Mouse (Mus musculus) neural tube, embryonic 13.5 days (tissue): ENCODE results near the gene Prpf6. TPM values are rescaled to one million over a fixed set of nuclear protein-coding genes. Genes with fewer than 3 reads are reported as not detected.

Experiments
- ATAC-seq: fragments of 200-750 bp; cut with Nextera tagmentation; 2 replicates; pipeline ENCODE4 v1.8.0; 2017; ENCODE audit warnings: low read depth, mild to moderate bottlenecking, moderate TSS enrichment, moderate library complexity
- H3K27ac ChIP-seq: fragments of 300-500 bp; sonication (generic); replicated peaks from 2 replicates; pipeline ENCODE4 v1.5.1; 2015; ENCODE audit warnings: moderate library complexity, mild to moderate bottlenecking, inconsistent platforms
- H3K27me3 ChIP-seq: fragments of 300-500 bp; sonication (generic); 2 replicates; pipeline ENCODE4 v1.6.1; 2015; ENCODE audit warnings: mild to moderate bottlenecking, inconsistent platforms
- H3K36me3 ChIP-seq: fragments of 300-500 bp; sonication (generic); 2 replicates; pipeline ENCODE4 v1.6.1; 2015; ENCODE audit warnings: mild to moderate bottlenecking, inconsistent platforms
- H3K4me1 ChIP-seq: fragments of 300-500 bp; sonication (generic); replicated peaks from 2 replicates; pipeline ENCODE4 v1.6.1; 2015; ENCODE audit warnings: inconsistent platforms
- H3K4me2 ChIP-seq: fragments of 300-500 bp; sonication (generic); 2 replicates; pipeline ENCODE4 v1.6.1; 2015; ENCODE audit warnings: inconsistent platforms, mild to moderate bottlenecking, moderate library complexity
- H3K4me3 ChIP-seq: fragments of 300-500 bp; sonication (generic); 2 replicates; pipeline ENCODE4 v1.5.1; 2015; ENCODE audit warnings: mild to moderate bottlenecking, inconsistent platforms
- H3K9ac ChIP-seq: fragments of 300-500 bp; sonication (generic); 2 replicates; pipeline ENCODE4 v1.6.1; 2015; ENCODE audit warnings: moderate library complexity, mild to moderate bottlenecking, inconsistent platforms
- H3K9me3 ChIP-seq: fragments of 300-500 bp; sonication (generic); 2 replicates; pipeline ENCODE4 v1.6.1; 2016; ENCODE audit warnings: inconsistent platforms
- WGBS: fragments of 180-500 bp; shearing (Covaris S2); methylation state at CpG from one replicate; pipeline ENCODE4 v1.1.7; 2015; 5-methylcytosine and 5-hydroxymethylcytosine counted together
- polyA plus RNA-seq: library from polyadenylated mRNA; unstranded; fragments of >200 nt; fragmentation: Nextera tagmentation; extraction: Ambion mirVana; gene quantifications from 2 replicates; pipeline ENCODE4 v1.2.1, GENCODE M21; 2015

Prpf6 gene
- polyA plus RNA-seq, 1 experiment from 2014 or later = 63.1 TPM

- H3K9ac ChIP-seq = no peak overlapping the region
- H3K36me3 ChIP-seq = peaks cover 97% of the 10 kb centered on the region
- no peak overlapping the region for H3K4me3 ChIP-seq
- no peaks in the 10 kb centered on the region for H3K9me3 ChIP-seq
- H3K27me3 ChIP-seq = no peaks in the 10 kb centered on the region
- no peak overlapping the region for H3K4me2 ChIP-seq
- 88% methylated on average over 1 of the region's 1 CpGs for WGBS
- 0 out of 2 replicates have a peak overlapping the region, but pooled peaks have one; percentile 33 for H3K27ac ChIP-seq
- peak; percentile 23; the same call in 1 of the 2 replicates for ATAC-seq
- no peaks in the 10 kb centered on the region for H3K4me1 ChIP-seq
These were observed 61.9 kb downstream of the Prpf6 start for GRCm38 (mm10) chr2:181653523-181653922.

- H3K4me1 ChIP-seq = peaks cover 8% of the 10 kb centered on the region
- no peak within 1 kb of the TSS for H3K9ac ChIP-seq
- no peak within 1 kb of the TSS for H3K27ac ChIP-seq
- H3K4me3 ChIP-seq = no peak within 1 kb of the TSS
- H3K9me3 ChIP-seq = no peaks in the 10 kb centered on the region
- 44% methylated on average over 3 of the region's 3 CpGs for WGBS
- ATAC-seq = no peak
- peaks cover 67% of the 10 kb centered on the region for H3K36me3 ChIP-seq
- no peak within 1 kb of the TSS for H3K4me2 ChIP-seq
- H3K27me3 ChIP-seq = no peaks in the 10 kb centered on the region
These were observed 65.1 kb downstream of the Prpf6 start, which contains the start of gene Gm29797 for GRCm38 (mm10) chr2:181656734-181657133. TSS of gene Gm29797 (plus strand) at chr2:181657034.

GRCm38 (mm10) chr2:181657441-181657840 is 65.8 kb downstream of the Prpf6 start:
- no peak overlapping the region for H3K4me2 ChIP-seq
- ATAC-seq = no peak
- peaks cover 8% of the 10 kb centered on the region for H3K4me1 ChIP-seq
- H3K27me3 ChIP-seq = no peaks in the 10 kb centered on the region
- WGBS = 71% methylated on average over 2 of the region's 2 CpGs
- H3K36me3 ChIP-seq = peaks cover 60% of the 10 kb centered on the region
- no peak overlapping the region for H3K27ac ChIP-seq
- H3K9me3 ChIP-seq = no peaks in the 10 kb centered on the region
- no peak overlapping the region for H3K9ac ChIP-seq
- no peak overlapping the region for H3K4me3 ChIP-seq

GRCm38 (mm10) chr2:181658528-181658927 is 66.9 kb downstream of the Prpf6 start:
- no peak overlapping the region for H3K27ac ChIP-seq
- H3K4me3 ChIP-seq = no peak overlapping the region
- peaks cover 8% of the 10 kb centered on the region for H3K4me1 ChIP-seq
- H3K9me3 ChIP-seq = no peaks in the 10 kb centered on the region
- no peaks in the 10 kb centered on the region for H3K27me3 ChIP-seq
- peaks cover 49% of the 10 kb centered on the region for H3K36me3 ChIP-seq
- H3K4me2 ChIP-seq = no peak overlapping the region
- ATAC-seq = no peak
- WGBS = 87% methylated on average over 7 of the region's 7 CpGs
- no peak overlapping the region for H3K9ac ChIP-seq

GRCm38 (mm10) chr2:181658930-181659555 is 67.4 kb downstream of the Prpf6 start:
- peak; percentile 62 for ATAC-seq
- no peaks in the 10 kb centered on the region for H3K27me3 ChIP-seq
- H3K4me1 ChIP-seq = peaks cover 8% of the 10 kb centered on the region
- no peak overlapping the region for H3K9ac ChIP-seq
- no peak overlapping the region for H3K4me2 ChIP-seq
- H3K4me3 ChIP-seq = no peak overlapping the region
- H3K36me3 ChIP-seq = peaks cover 44% of the 10 kb centered on the region
- no peak overlapping the region for H3K27ac ChIP-seq
- WGBS = 31% methylated on average over 17 of the region's 17 CpGs
- no peaks in the 10 kb centered on the region for H3K9me3 ChIP-seq

- Histone ChIP-seq H3K9ac (no peak overlapping the region), H3K36me3 (peaks cover 38% of the 10 kb centered on the region), H3K4me3 (no peak overlapping the region), H3K27me3 (no peaks in the 10 kb centered on the region), H3K9me3 (no peaks in the 10 kb centered on the region), H3K4me1 (peaks cover 8% of the 10 kb centered on the region), H3K27ac (no peak overlapping the region), H3K4me2 (no peak overlapping the region)
- WGBS = 13% methylated on average over 9 of the region's 9 CpGs
- ATAC-seq = peak; percentile 82; the same call in 1 of the 2 replicates
These were observed 68.0 kb downstream of the Prpf6 start for GRCm38 (mm10) chr2:181659609-181660055.

GRCm38 (mm10) chr2:181662620-181663297 is 71.1 kb downstream of the Prpf6 start:
- H3K4me3 ChIP-seq = no peak overlapping the region
- H3K9ac ChIP-seq = no peak overlapping the region
- peaks cover 8% of the 10 kb centered on the region for H3K4me1 ChIP-seq
- H3K4me2 ChIP-seq = no peak overlapping the region
- 0 out of 2 replicates have a peak, but pooled peaks cover 7% of the 10 kb centered on the region for H3K36me3 ChIP-seq
- H3K27ac ChIP-seq = peak overlapping the region; percentile 14; the same call in 1 of the 2 replicates
- ATAC-seq = no peak
- H3K27me3 ChIP-seq = peaks cover 5% of the 10 kb centered on the region
- 78% methylated on average over 3 of the region's 3 CpGs for WGBS
- no peaks in the 10 kb centered on the region for H3K9me3 ChIP-seq

- Histone ChIP-seq H3K4me3 (no peak overlapping the region), H3K36me3 (0 out of 2 replicates have a peak, but pooled peaks cover 4% of the 10 kb centered on the region), H3K4me2 (no peak overlapping the region), H3K9me3 (no peaks in the 10 kb centered on the region), H3K27ac (peak overlapping the region; percentile 14; the same call in 1 of the 2 replicates), H3K4me1 (peaks cover 8% of the 10 kb centered on the region), H3K27me3 (peaks cover 10% of the 10 kb centered on the region), H3K9ac (no peak overlapping the region)
- ATAC-seq = no peak
- 40% methylated on average over 4 of the region's 4 CpGs for WGBS
These were observed 71.6 kb downstream of the Prpf6 start for GRCm38 (mm10) chr2:181663298-181663630.

- Histone ChIP-seq H3K4me2 (peak overlapping the region; percentile 62), H3K4me1 (peaks cover 31% of the 10 kb centered on the region), H3K27me3 (peaks cover 66% of the 10 kb centered on the region), H3K4me3 (peak overlapping the region; percentile 41), H3K36me3 (no peaks in the 10 kb centered on the region), H3K9ac (peak overlapping the region; percentile 65), H3K27ac (0 out of 2 replicates have a peak overlapping the region, but pooled peaks have one; percentile 23), H3K9me3 (no peaks in the 10 kb centered on the region)
- ATAC-seq = no peak
- WGBS = 3% methylated on average over 56 of the region's 56 CpGs
These were observed 78.7 kb downstream of the Prpf6 start for GRCm38 (mm10) chr2:181670285-181670912.

- peaks cover 37% of the 10 kb centered on the region for H3K4me1 ChIP-seq
- peak overlapping the region; percentile 23; the same call in 1 of the 2 replicates for H3K27ac ChIP-seq
- H3K36me3 ChIP-seq = no peaks in the 10 kb centered on the region
- under 1% methylated on average over 41 of the region's 41 CpGs for WGBS
- peak overlapping the region; percentile 65 for H3K9ac ChIP-seq
- H3K9me3 ChIP-seq = no peaks in the 10 kb centered on the region
- H3K4me3 ChIP-seq = peak overlapping the region; percentile 41
- peaks cover 66% of the 10 kb centered on the region for H3K27me3 ChIP-seq
- peak overlapping the region; percentile 62 for H3K4me2 ChIP-seq
- ATAC-seq = no peak
These were observed 79.2 kb downstream of the Prpf6 start for GRCm38 (mm10) chr2:181670913-181671311.

- peaks cover 66% of the 10 kb centered on the region for H3K27me3 ChIP-seq
- peak within 1 kb of the TSS; percentile 41 for H3K4me3 ChIP-seq
- ATAC-seq = no peak
- peaks cover 39% of the 10 kb centered on the region for H3K4me1 ChIP-seq
- peak within 1 kb of the TSS; percentile 62 for H3K4me2 ChIP-seq
- peak within 1 kb of the TSS; percentile 23; the same call in 1 of the 2 replicates for H3K27ac ChIP-seq
- no peaks in the 10 kb centered on the region for H3K9me3 ChIP-seq
- peak within 1 kb of the TSS; percentile 65 for H3K9ac ChIP-seq
- H3K36me3 ChIP-seq = no peaks in the 10 kb centered on the region
- under 1% methylated on average over 43 of the region's 43 CpGs for WGBS
These were observed 79.7 kb downstream of the Prpf6 start, which contains the start of gene Sox18 for GRCm38 (mm10) chr2:181671326-181671725. TSS of gene Sox18 (minus strand) at chr2:181671640.

GRCm38 (mm10) chr2:181671984-181672383 is 80.3 kb downstream of the Prpf6 start:
- WGBS = 32% methylated on average over 7 of the region's 7 CpGs
- peaks cover 66% of the 10 kb centered on the region for H3K27me3 ChIP-seq

More at GRCm38 (mm10) chr2:181671984-181672383, 80.3 kb downstream of the Prpf6 start:
- no peak for ATAC-seq
- no peaks in the 10 kb centered on the region for H3K9me3 ChIP-seq
- no peak overlapping the region for H3K4me3 ChIP-seq
- 0 out of 2 replicates have a peak overlapping the region, but pooled peaks have one; percentile 62 for H3K4me2 ChIP-seq
- peaks cover 42% of the 10 kb centered on the region for H3K4me1 ChIP-seq
- H3K36me3 ChIP-seq = no peaks in the 10 kb centered on the region
- no peak overlapping the region for H3K9ac ChIP-seq
- no peak overlapping the region for H3K27ac ChIP-seq
